Mouse (Mus musculus) megakaryocyte-erythroid progenitor cell, adult 5-6 weeks (primary cell): ENCODE data around the gene Il12a. TPM values are rescaled to one million over a fixed set of nuclear protein-coding genes. Genes with fewer than 3 reads are reported as not detected.
A peak's percentile ranks its signal among the peaks of the same experiment; 100 is the strongest.

Experiments used
- ATAC-seq: replicated peaks from 2 replicates; pipeline ENCODE4 v1.8.0; 2016; ENCODE audit warnings: mild to moderate bottlenecking, inconsistent platforms; ENCODE audit not compliant: severe bottlenecking, poor library complexity, low FRiP score, low TSS enrichment
- total RNA-seq, 2 experiments: library from RNA; stranded (forward) in 1 of 2; stranded (reverse) in 1 of 2; fragments of 200-1000, 215-1000 nt in 1 of 2; fragments of >200 nt in 1 of 2; fragmentation: Nextera tagmentation in 1 of 2; gene quantifications; 2 replicates each; pipeline ENCODE4 v1.2.3; 2014 to 2017

Gene Il12a
- total RNA-seq, 2 experiments from 2014 or later = 2.5 to 5.4 TPM

- ATAC-seq = 0 out of 2 replicates have a peak, but pooled peaks have one; percentile 27
These were observed 11.4 kb upstream of the Il12a start for GRCm38 (mm10) chr3:68678805-68679585.

GRCm38 (mm10) chr3:68683579-68683978 lies 6.9 kb upstream of the Il12a start:
- peak; percentile 47; the same call in 1 of the 2 replicates for ATAC-seq

- ATAC-seq = no peak
These were observed 6.2 kb upstream of the Il12a start for GRCm38 (mm10) chr3:68684207-68684606.

DNA sequence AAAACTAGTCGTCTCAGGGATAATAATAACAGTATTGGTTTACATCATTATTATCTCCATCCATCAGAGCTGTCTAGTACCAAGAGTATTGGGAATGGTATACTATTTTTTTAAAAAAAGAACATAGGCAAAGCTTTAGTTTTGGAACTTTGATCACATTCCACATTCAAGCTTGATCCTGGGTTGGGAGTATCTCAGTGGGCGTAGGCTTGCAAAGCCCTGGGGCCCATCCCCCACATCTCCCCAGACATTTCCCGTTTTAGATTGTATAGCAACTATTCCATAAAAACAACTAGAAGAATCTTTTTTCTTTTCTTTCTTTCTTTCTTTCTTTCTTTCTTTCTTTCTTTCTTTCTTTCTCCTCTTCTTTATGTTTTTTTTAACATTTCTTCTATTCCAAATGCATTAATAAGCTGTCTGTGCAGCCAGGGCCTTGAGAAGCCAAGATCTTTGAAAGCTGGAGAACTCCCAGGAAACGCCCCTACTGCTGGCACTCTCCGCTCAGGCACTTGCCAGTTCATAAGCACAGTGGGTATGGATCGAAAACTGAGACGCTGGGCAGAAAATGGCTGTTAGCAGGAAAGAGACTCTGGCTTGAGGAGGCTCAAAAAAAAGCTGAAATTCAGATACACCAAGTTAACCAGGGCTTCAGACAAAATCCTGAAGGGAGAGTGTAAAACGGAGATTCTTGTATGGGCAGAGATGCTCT lies 3.4 kb upstream of the Il12a start:
- ATAC-seq = no peak

GRCm38 (mm10) chr3:68689346-68689745 lies 1.1 kb upstream of the Il12a start:
- no peak for ATAC-seq

GRCm38 (mm10) chr3:68691100-68691778 lies 795 bp downstream of the Il12a start:
- ATAC-seq = peak; percentile 55

DNA sequence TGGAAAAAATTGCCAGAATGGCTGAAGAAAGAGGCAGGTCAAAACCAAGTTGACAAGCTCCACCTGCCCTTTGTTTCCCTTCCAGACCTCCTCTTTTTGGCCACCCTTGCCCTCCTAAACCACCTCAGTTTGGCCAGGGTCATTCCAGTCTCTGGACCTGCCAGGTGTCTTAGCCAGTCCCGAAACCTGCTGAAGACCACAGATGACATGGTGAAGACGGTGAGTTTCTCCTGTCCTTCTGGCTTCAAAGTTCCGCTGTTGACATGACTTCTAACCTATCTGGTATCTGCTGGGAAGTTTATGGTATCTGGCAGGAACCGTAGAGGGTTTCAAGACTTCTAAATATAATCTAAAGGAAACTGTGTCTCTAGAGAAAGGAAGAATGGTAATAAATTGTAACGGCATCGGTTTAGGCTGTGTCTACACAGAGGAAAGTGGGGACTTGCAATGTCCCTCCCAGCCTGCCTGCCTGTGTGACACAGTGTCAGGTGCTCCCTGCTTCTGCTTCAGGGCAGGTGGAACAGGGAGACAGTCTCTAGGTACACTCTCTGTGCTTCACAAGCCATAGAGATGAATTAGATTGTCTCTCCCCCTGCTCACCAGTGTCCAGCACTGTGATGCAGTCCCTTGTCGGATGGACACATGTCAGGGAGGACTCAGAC lies 1.6 kb downstream of the Il12a start:
- ATAC-seq = peak; percentile 46

DNA sequence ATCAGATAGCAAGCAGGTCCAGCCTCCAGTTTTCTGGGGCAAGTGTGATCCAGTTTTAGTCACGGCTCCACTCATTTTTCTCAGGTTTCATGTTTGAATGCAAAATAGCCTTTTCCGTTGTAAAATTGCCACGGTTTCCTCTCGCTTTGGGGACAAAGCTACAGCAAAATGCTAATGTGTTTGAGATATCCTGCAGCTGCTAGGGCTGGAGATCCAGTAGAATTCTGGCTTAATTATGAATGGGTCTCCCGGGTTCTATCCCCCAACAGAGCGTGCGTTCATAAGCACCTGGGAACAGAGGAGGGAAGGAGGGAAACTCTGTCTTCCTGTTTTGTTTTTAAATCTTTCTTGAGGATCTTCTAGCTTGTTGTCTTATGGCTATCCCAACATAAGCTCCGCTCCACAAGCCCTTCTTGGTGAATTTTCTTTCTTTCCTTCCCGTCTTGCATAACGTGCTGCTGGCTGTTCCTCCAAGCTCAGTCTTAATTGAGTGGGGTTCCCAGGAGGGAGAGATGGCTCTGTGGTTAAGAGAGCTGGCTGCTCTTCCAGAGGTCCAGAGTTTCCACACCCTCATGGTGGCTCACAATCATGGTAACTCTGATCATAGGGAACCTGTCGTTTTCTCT lies 2.3 kb downstream of the Il12a start:
- ATAC-seq = no peak

GRCm38 (mm10) chr3:68693441-68694048 lies 3.1 kb downstream of the Il12a start:
- ATAC-seq = peak; percentile 69

DNA sequence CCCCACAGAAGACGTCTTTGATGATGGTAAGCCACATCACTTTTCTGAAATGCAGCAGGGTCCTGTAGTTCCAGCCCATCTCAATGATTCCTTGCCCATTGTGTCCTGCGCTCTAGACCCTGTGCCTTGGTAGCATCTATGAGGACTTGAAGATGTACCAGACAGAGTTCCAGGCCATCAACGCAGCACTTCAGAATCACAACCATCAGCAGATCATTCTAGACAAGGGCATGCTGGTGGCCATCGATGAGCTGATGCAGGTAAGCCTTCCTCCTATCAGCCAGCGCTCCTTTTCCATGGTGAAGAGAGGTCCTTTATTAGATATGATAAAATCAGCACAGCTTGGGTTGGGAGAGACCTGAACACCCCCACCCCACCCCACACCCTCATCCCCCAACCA lies 4.9 kb downstream of the Il12a start:
- ATAC-seq = no peak

GRCm38 (mm10) chr3:68696495-68697200 lies 6.2 kb downstream of the Il12a start:
- ATAC-seq = no peak

DNA sequence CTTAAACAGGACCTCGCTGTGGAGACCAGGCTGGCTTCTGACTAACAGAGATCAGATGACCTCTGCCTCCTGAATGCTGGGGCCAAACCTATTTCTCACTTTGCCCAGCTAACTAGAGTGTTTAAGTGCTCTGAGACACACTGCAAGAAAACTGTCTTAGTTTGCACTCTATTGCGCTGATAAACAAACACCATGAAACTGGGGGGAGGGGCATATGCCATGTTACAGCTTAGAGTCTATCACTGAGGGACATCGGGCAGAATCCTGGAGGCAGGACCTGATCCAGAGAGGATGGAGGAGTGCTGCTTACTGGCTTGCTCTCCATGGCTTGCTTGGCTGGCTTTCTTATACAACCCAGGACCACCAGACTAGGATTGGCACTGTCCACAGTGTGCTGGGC lies 8.2 kb downstream of the Il12a start:
- no peak for ATAC-seq

GRCm38 (mm10) chr3:68700091-68700490 lies 9.6 kb downstream of the Il12a start:
- no peak for ATAC-seq

DNA sequence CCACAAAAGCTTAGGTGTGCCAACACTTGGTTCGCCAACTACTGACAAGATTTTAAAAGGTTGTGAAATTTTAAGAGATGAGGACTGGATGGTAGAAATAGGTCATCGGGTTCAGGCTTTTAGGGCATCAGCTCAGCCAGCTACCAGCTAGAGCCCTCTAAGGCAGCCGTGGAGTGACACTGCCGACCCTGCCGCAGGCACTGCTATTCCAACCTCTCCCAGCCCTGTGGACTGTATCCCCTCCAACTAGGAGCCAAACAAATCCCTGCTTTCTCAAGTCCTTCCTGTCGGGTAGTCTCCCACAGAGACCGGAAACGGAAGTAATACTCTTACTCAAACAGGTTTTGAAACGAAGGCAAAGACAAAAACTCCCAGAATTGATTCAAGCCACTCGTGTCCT lies 15.9 kb downstream of the Il12a start:
- no peak for ATAC-seq

DNA sequence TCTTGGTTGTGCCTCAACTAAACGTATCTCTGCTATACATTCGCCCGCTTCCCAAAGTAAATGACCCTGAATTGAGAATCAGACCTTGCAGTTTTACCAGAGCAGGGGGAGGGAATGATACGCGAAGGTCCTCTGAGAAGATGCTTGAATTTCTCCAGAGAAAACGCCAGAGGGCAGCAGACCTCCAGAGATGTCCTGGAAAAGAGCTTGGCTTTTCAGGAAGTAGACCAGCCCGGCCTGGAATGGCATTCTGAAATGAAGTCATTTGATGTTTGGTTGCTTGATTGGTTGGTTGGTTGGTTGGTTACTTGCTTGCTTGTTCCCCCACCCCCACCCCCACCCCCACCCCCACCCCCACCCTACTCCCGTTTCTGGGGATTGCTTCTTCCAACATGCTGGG lies 17.8 kb downstream of the Il12a start:
- no peak for ATAC-seq

GRCm38 (mm10) chr3:68709198-68709797 lies 18.9 kb downstream of the Il12a start:
- peak; percentile 99 for ATAC-seq

DNA sequence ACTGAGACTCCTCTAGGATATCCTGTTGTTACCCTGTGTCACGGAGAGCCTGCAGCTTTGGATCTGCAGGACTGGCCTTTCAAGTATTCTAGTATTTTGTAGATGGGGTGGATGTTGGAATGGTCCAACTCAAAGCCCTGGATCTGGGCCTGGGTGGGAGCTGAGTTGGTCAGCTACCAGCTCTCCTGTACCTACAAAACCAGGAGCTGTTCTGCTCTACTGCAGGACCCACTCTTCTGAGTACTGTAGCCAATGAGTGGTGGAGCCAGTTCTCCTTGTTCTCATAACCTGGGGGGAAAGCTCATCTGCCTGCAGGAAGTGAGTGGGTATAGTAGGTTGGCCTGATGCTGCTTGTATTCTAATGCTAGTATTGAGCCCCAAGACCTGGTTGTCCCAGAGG lies 20.0 kb downstream of the Il12a start:
- ATAC-seq = no peak

GRCm38 (mm10) chr3:68711510-68711909 lies 21.1 kb downstream of the Il12a start:
- no peak for ATAC-seq
